Mouse (Mus musculus): Measurements from ENCODE around the gene Abcc6.

The Abcc6 gene

DNA sequence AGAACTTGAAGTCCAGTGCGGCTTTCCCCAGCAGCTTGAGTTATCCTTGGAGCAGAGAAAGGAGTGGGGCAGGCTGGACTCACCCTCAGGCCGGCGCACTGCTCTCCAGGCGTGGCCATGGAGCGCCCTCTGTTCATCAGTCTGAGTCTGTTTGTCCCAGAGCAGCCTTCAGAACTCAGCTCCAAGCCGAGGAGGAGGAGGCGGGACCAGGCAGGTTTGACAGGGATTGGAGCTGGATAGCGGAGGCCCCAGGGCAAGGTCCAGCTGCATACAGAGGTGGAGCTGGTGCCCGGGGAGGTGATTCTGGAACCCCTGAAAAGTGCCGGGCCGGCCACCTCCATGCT, at the start of gene Abcc6:
Gene Abcc6, minus strand, starts transcription at position 158 of the 344 bp plus-strand sequence.
- CTCF ChIA-PET: no interaction called here

DNA sequence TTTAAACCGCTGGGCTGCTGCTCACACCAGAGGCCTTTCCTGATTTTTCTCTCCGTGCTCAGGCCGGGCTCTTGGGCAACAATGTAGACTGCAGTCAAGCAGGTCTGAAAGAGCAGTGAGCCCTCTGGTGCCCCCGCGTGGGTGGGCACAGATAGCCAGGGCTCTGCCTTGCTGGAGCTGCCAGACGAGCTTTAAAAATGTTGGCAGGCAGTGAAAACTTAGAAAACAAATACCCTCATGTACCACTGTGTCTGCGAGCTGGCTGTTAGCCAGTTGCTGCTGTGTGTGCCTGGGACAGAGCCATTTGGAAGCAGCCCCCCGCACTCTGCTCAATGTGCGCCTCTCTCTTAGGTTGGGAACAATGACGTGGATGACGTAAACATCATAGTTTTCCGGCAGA, 47.6 kb upstream of the Abcc6 start:
- CTCF ChIA-PET: no interaction called here

- CTCF ChIA-PET: no interaction called here
These were observed 46.7 kb upstream of the Abcc6 start for GRCm38 (mm10) chr7:46076844-46077243.

- CTCF ChIA-PET: no interaction called here
These were observed 38.7 kb upstream of the Abcc6 start for GRCm38 (mm10) chr7:46068831-46069230.

- CTCF ChIA-PET: no interaction called here
These were observed 33.2 kb upstream of the Abcc6 start for GRCm38 (mm10) chr7:46063296-46063695.

DNA sequence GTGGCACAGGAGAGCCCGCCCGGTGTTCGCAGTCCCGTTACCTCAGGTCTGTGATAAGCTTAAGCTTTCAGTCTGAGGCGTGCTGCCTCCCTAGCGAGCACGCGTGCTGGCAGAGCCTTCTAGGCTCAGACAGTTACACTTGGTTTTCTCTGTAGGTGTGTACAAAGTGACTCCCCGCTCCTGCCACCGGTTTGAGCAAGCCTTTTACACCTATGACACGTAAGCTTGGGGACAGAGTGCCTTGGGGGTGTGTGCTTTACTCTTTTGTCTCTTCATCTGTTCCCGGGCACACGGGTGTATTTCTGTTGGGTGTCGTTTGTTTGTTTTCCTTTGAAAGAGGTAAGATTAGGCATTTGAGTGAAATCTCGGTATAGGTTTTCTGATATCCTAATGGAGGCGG, 31.5 kb upstream of the Abcc6 start:
- CTCF ChIA-PET: no interaction called here

GRCm38 (mm10) chr7:46060688-46061087, 30.6 kb upstream of the Abcc6 start:
- CTCF ChIA-PET: no interaction called here

- CTCF ChIA-PET: no interaction called here
These were observed 28.8 kb upstream of the Abcc6 start for GRCm38 (mm10) chr7:46058882-46059281.

DNA sequence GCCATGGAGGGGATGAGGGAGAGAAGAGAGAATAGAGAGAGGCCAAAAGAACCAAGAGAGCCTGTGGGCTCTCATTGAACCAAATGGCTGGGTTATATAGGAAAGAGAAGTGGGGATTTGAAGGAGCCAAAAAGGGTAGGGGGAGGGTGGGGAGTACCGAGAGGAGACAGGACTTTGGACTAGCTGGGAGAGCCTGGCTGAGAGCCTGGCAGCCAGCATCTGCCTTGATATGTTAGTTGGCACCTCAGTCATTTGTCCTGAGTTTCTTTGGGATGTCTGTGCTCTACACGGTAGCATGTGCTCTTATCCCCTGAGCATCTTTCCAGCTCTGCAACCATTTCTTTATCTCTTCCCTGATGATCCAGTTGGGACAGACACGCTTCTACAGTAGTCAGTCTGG, 23.5 kb upstream of the Abcc6 start:
- CTCF ChIA-PET: no interaction called here

DNA sequence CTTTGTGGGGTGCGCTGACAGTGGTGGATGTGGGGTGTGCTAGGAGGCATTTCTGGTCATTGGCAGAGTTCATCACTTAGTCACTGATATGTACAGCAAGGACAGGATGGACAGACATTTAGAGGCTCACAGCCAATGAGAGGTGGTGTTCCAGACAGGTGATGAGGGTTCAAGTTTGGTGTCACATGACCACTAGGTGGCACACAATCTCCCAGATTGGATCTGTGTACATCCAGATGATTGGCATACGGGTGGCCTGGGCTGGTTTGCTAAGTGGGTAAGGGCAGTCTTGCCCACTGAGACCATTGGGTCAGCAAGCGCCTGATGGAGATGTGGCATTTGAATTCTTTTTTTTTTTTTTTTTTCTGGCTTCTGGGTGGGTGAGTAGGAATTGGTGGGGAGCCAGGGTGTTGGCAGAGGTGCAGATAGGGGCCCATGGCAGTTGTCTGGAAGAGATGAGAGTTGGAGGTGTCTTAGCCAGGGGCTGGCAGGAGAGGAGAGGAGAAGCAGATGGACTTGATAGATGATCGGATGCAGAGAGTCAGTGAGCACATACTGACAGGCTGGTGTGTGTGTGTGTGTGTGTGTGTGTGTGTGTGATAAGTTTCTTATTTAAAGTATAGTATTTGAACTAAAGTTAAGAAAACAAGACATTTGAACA, 22.2 kb upstream of the Abcc6 start:
- CTCF ChIA-PET: interaction anchor here (0.6 kb wide), 1 partner anchor 958 kb away, joined by 6 read pairs; no protein-coding TSS in a partner anchor

- CTCF ChIA-PET: no interaction called here
These were observed 19.9 kb upstream of the Abcc6 start for GRCm38 (mm10) chr7:46049981-46050380.

- CTCF ChIA-PET: no interaction called here
These were observed 17.9 kb upstream of the Abcc6 start for GRCm38 (mm10) chr7:46047873-46048562.

GRCm38 (mm10) chr7:46045882-46046281, 15.8 kb upstream of the Abcc6 start:
- CTCF ChIA-PET: no interaction called here

- CTCF ChIA-PET: no interaction called here
These were observed 14.0 kb upstream of the Abcc6 start for GRCm38 (mm10) chr7:46044106-46044505.

GRCm38 (mm10) chr7:46039873-46040272, 9.8 kb upstream of the Abcc6 start:
- CTCF ChIA-PET: no interaction called here

DNA sequence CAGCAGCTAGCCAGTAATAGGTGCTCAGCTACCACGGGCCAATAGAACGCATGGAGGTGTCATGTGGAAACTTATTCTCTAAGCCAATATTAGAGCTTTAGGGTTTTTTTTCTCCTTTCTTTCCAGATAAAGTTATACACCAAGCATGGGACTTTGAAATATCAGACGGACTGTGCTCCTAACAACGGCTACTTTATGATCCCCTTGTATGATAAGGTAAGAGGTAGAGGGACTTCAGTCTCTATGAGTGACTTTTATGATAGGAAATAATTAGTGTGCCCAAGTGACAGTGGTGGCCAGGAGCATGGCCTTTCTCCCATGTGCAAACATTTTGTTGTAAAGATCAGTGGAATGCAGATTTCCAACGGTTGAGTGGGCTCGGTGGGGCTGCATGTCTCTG, 7.3 kb upstream of the Abcc6 start:
- CTCF ChIA-PET: interaction anchor here (0.7 kb wide), 1 partner anchor 373 kb away, joined by 5 read pairs; no protein-coding TSS in a partner anchor

DNA sequence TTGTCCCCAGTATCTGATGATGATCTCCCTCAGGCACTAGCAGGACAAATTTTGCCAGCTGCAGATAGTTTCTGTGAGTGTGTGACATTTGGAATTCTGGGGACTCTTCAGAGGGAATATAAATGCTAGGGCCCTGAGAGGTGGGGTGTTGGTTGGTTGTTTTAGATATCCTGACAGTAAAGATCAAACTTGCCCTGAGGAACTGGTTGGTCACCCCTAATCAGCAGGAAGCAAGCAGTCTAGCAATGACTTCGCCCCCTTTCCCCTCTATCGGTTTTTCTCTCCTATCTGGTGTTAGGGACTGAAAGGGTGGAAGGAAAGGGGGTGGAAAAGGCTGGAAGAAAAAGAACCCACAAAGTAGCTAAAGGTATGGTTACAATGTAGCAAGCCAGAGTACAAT, 5.4 kb upstream of the Abcc6 start:
- CTCF ChIA-PET: interaction anchor here (0.7 kb wide), 1 partner anchor 423 kb away, joined by 6 read pairs; no protein-coding TSS in a partner anchor

DNA sequence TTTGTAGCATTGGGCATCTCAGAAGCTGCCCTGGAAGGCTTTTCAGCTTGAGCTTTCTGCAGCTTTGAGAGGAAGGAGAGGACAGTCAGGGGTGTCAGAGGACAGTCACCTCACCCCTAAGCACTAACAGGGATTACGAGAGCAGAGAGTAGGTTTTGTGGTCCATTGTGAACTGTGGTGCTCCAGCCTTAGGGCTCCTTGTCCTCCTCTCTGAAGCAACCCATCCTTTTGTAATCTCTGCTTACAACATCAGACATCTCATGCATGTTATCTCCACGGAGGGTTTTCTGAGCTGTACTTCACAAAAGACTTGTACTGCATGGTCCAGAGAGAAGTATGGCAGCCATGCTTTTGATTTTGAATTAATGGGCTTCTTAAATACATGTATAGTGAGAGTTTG, 4.9 kb upstream of the Abcc6 start:
- CTCF ChIA-PET: interaction anchor here (0.7 kb wide), 1 partner anchor 424 kb away, joined by 6 read pairs; no protein-coding TSS in a partner anchor

DNA sequence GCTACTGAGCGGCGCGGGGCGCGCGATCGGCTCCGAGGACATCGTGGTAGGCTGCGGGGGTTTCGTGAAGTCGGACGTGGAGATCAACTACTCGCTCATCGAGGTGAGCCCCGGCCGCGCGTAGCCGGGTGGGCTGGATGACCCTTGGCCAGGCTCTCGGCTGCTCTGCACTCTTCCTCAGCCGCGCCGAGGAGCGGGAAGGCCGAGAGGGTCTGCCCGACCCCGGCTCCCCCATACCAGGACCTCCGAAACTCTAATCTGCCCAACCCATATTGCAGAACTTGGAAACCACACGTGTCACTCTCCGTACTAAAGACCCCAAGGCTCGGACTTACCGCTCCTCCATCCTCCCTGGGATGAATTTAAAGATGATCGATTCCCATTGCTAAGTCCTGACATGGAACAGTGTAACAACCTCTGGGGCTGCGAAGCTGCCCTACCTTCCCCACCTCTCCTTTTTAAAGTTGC, 3.8 kb upstream of the Abcc6 start:
- CTCF ChIA-PET: no interaction called here

DNA sequence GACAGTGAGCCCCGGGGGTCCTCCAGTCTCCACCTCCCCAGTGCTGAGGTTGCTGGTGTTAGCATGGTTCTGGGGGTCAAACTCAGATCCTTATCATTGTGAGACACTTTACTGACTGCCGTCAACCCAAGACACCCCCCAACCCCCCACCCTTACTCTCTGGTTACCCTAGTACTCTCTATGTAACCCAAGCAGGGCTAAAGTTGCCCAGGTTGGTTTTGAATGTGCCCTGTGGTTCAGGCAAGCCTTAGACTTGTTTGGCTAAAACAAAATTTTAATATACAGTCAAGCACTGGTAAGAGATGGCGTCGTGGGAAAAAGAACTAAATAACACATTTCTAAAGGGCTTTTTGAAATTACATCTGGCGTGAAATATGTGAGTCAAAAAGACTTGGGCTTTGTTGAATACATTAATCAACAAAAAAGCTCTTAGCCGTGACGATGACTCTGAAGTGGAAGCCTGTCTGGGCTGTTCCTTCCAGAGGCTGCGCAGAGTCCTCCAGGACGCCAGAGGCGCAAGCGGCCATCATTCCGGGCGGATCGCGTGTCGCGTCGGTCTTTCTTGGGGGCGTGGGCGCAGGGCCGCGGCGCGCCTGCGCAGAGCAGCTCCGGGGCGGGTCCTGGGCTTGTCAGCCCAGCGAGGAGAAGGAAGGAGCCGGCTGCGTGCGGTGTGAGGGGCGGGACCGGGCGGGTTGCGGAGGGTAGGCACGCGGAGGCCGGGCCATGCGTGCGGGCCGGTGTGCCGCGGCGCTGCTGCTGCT, 3.2 kb upstream of the Abcc6 start, which contains the start of gene Nomo1:
Gene Nomo1, plus strand, starts transcription at position 590 of the 761 bp plus-strand sequence.
- CTCF ChIA-PET: no interaction called here

DNA sequence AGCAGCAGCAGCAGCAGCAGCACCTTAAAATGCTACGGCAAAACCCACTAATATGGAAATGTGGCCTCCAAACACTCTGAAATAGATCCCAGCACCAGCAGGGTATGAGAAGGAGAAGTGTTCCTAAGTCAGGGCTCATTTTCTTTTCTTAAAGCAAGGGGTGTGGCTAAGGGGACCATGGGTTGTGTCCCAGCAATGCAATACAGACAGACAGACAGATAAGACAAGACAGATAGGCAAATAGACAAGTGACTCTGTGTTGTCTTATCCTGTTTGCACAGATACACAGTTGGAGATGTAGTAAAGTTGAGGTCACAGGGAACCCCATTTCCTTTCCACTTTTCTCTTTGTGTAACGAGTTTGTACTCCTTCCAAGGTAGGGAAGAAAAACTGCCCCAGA, 973 bp upstream of the Abcc6 start:
- CTCF ChIA-PET: no interaction called here

GRCm38 (mm10) chr7:46029299-46030144, 580 bp downstream of the Abcc6 start:
- CTCF ChIA-PET: no interaction called here

Data from spleen, embryonic (tissue).